9 mouse cellular contexts compared by ENCODE assay signal in genomic region chr2:35728633-35729032, GRCm38 (mm10).
A peak's percentile ranks its signal among the peaks of the same experiment; 100 is the strongest.
DNase-seq lines count a peak whose midpoint lies in the region; ATAC-seq lines count a peak whose summit lies in the region.
"Had no signal": no experiment of that assay in that cellular context is flagged by ENCODE, and none has a peak within 500 bp of the region (broad histone marks: within the 10 kb centered on the region; RNA-seq: fewer than 3 reads in every experiment).

No protein-coding gene starts in this region.

- ATAC-seq in granulocyte monocyte progenitor cell, adult 5-6 weeks (replicated peaks; ENCODE audit: poor library complexity, severe bottlenecking) = peak; percentile 26
- no peak for ATAC-seq in midbrain, embryonic 16.5 days

- peaks cover 6% of the 10 kb centered on the region; the same call in 1 of the 2 replicates for H3K4me1 ChIP-seq in midbrain, embryonic 16.5 days (ENCODE audit: control insufficient read depth, insufficient read depth, low read length)

- DNase-seq in adrenal gland, postnatal 14 days = peak; percentile 42
- DNase-seq in adrenal gland, postnatal 25 days = no peak
- DNase-seq in left cerebral cortex, postnatal 25 days (ENCODE audit: low spot score in 2 of 2) = peak; percentile 38 to 67
- DNase-seq in left cerebral cortex, postnatal 10 days (ENCODE audit: extremely low spot score in 1 of 2, low spot score in 2 of 2) = no peak
- no peak for DNase-seq in layer of hippocampus, adult 11-12 months (ENCODE audit: low spot score)
- DNase-seq in T-cell, adult 2 months (ENCODE audit: low spot score) = no peak

- peaks cover 12% of the 10 kb centered on the region; the same call in 1 of the 2 replicates for H3K36me3 ChIP-seq in midbrain, embryonic 16.5 days (ENCODE audit: control insufficient read depth, insufficient read depth, low read length)

- H3K4me2 ChIP-seq in midbrain, embryonic 16.5 days (ENCODE audit: low read length) = no peak overlapping the region
- H3K4me2 ChIP-seq: liver, embryonic 15.5 days had no signal

- intact Hi-C loops in left cerebral cortex, postnatal 25 days (cut with DNase I) = no loop called here
- intact Hi-C loops in left cerebral cortex, postnatal 10 days (cut with DNase I) = loop anchor here (5.0 kb wide), 1 partner anchor 181 kb away; no protein-coding TSS in a partner anchor

- no peaks in the 10 kb centered on the region for H3K9me3 ChIP-seq in midbrain, embryonic 16.5 days (replicated peaks; ENCODE audit: control insufficient read depth, low read length, poor library complexity, severe bottlenecking)
- H3K9me3 ChIP-seq: liver, embryonic 15.5 days had no signal

- H3K27me3 ChIP-seq in midbrain, embryonic 16.5 days (ENCODE audit: control insufficient read depth, insufficient read depth, low read depth, low read length) = no peaks in the 10 kb centered on the region
- H3K27me3 ChIP-seq: liver, embryonic 15.5 days had no signal

- H3K4me3 ChIP-seq in midbrain, embryonic 16.5 days (ENCODE audit: low read depth, low read length) = no peak overlapping the region
- H3K4me3 ChIP-seq: liver, embryonic 15.5 days had no signal

- peak overlapping the region; percentile 65; the same call in 1 of the 2 replicates for H3K27ac ChIP-seq in midbrain, embryonic 16.5 days (ENCODE audit: low read length)
- H3K27ac ChIP-seq: liver, embryonic 15.5 days had no signal

- 50% methylated on average over 5 of the region's 5 CpGs for WGBS in midbrain, embryonic 16.5 days

- no peak overlapping the region for H3K9ac ChIP-seq in midbrain, embryonic 16.5 days (ENCODE audit: low read depth, low read length)
- H3K9ac ChIP-seq: liver, embryonic 15.5 days had no signal

Comparison
In these comparisons a context has a peak if more than half of its experiments do, and no peak if none do; other contexts are left out.
1. DNase-seq: peak in adrenal gland, postnatal 14 days (single experiment) and left cerebral cortex, postnatal 25 days (2 of 2); none in adrenal gland, postnatal 25 days (single experiment), left cerebral cortex, postnatal 10 days (0 of 2), layer of hippocampus, adult 11-12 months (single experiment) and T-cell, adult 2 months (single experiment).